Mouse (Mus musculus) liver, embryonic 14.5 days (tissue): ENCODE data around the gene Rnf43. TPM values are rescaled to one million over a fixed set of nuclear protein-coding genes. Genes with fewer than 3 reads are reported as not detected.

Experiments used
- ATAC-seq: fragments of 200-750 bp; cut with Nextera tagmentation; 2 replicates; pipeline ENCODE4 v1.8.0; 2017; ENCODE audit warnings: moderate number of reproducible peaks, mild to moderate bottlenecking, moderate library complexity; ENCODE audit not compliant: insufficient read depth
- DNase-seq, 3 experiments: peaks; one replicate each; pipeline ENCODE4 v3.0.0-alpha.2; 2012 to 2013; ENCODE audit warnings: low read depth in 3 of 3, low spot score in 3 of 3
- H3K27ac ChIP-seq: fragments of 300-500 bp; sonication (generic); 2 replicates; pipeline ENCODE4 v1.5.1; 2014; ENCODE audit warnings: moderate library complexity, mild to moderate bottlenecking, control low read depth, inconsistent platforms
- H3K27me3 ChIP-seq: fragments of 300-500 bp; sonication (generic); 2 replicates; pipeline ENCODE4 v1.6.1; 2014; ENCODE audit warnings: mild to moderate bottlenecking, low read length, moderate library complexity; ENCODE audit not compliant: control insufficient read depth, insufficient read depth
- H3K36me3 ChIP-seq: fragments of 300-500 bp; sonication (generic); replicated peaks from 2 replicates; pipeline ENCODE4 v1.6.1; 2014; ENCODE audit warnings: low read depth; ENCODE audit not compliant: control insufficient read depth, insufficient read depth
- H3K4me1 ChIP-seq, 2 experiments: fragments of 200-500 bp in 1 of 2; fragments of 300-500 bp in 1 of 2; sonication (generic) in 1 of 2; replicated peaks; 2 replicates each; pipeline ENCODE4 v1.6.1; 2012 to 2014; ENCODE audit warnings: antibody characterized with exemption in 1 of 2, inconsistent platforms in 1 of 2, low read length in 1 of 2; ENCODE audit not compliant: control insufficient read depth in 2 of 2, insufficient read depth in 2 of 2
- H3K4me2 ChIP-seq: fragments of 300-500 bp; sonication (generic); 2 replicates; pipeline ENCODE4 v1.6.1; 2014; ENCODE audit warnings: low read depth, mild to moderate bottlenecking, control low read depth, moderate library complexity
- H3K4me3 ChIP-seq, 2 experiments: fragments of 200-500 bp in 1 of 2; fragments of 300-500 bp in 1 of 2; sonication (generic) in 1 of 2; 2 replicates each; pipeline ENCODE4 v1.5.1; 2012 to 2014; ENCODE audit warnings: low read depth in 2 of 2, low read length in 2 of 2, mild to moderate bottlenecking in 2 of 2, control low read depth in 1 of 2, inconsistent platforms in 1 of 2, moderate library complexity in 1 of 2; ENCODE audit not compliant: insufficient read depth in 1 of 2
- H3K9ac ChIP-seq: fragments of 300-500 bp; sonication (generic); replicated peaks from 2 replicates; pipeline ENCODE4 v1.6.1; 2014; ENCODE audit warnings: mild to moderate bottlenecking, control low read depth, moderate library complexity
- H3K9me3 ChIP-seq: fragments of 300-500 bp; sonication (generic); 2 replicates; pipeline ENCODE4 v1.6.1; 2016; ENCODE audit warnings: low read length, mixed read lengths; ENCODE audit not compliant: control insufficient read depth
- CTCF ChIP-seq: IDR thresholded peaks from 2 replicates; pipeline ENCODE4 v1.5.1; 2016; ENCODE audit warnings: antibody characterized with exemption, low read depth, control low read depth
- EP300 ChIP-seq: IDR thresholded peaks from 2 replicates; pipeline ENCODE4 v1.6.1; 2016; ENCODE audit warnings: antibody characterized with exemption, low read depth
- WGBS: fragments of 180-500 bp; shearing (Covaris S2); extraction: QIAGEN DNeasy Blood & Tissue Kit; methylation state at CpG from one replicate; pipeline ENCODE4 v1.1.7; 2014; ENCODE audit not compliant: insufficient replicate concordance; 5-methylcytosine and 5-hydroxymethylcytosine counted together
- polyA plus RNA-seq, 2 experiments: library from polyadenylated mRNA; depleted of rRNA in 1 of 2; stranded (reverse) in 1 of 2; unstranded in 1 of 2; fragments of >200 nt; fragmentation: Nextera tagmentation in 1 of 2; extraction: Ambion mirVana in 1 of 2; gene quantifications; 2 replicates each; pipeline versions ENCODE4 v1.2.1 to v1.2.3; 2012 to 2014

Gene Rnf43
- polyA plus RNA-seq, 2 experiments: 3.5 to 4.5 TPM

- Histone ChIP-seq H3K27ac (peak overlapping the region; percentile 99), H3K4me3 (no peak overlapping the region), H3K4me1 (peaks cover 59 to 65% of the 10 kb centered on the region in 2 experiments), H3K36me3 (peaks cover 10% of the 10 kb centered on the region), H3K9me3 (no peaks in the 10 kb centered on the region), H3K4me2 (peak overlapping the region; percentile 89), H3K27me3 (no peaks in the 10 kb centered on the region), H3K9ac (peak overlapping the region; percentile 54)
- TF ChIP-seq CTCF (no peak), EP300 (no peak)
- no peak for DNase-seq
- no peak for ATAC-seq
- 21% methylated on average over 4 of the region's 4 CpGs for WGBS
These were observed 64.9 kb downstream of the Rnf43 start for GRCm38 (mm10) chr11:87727471-87727870.

DNA sequence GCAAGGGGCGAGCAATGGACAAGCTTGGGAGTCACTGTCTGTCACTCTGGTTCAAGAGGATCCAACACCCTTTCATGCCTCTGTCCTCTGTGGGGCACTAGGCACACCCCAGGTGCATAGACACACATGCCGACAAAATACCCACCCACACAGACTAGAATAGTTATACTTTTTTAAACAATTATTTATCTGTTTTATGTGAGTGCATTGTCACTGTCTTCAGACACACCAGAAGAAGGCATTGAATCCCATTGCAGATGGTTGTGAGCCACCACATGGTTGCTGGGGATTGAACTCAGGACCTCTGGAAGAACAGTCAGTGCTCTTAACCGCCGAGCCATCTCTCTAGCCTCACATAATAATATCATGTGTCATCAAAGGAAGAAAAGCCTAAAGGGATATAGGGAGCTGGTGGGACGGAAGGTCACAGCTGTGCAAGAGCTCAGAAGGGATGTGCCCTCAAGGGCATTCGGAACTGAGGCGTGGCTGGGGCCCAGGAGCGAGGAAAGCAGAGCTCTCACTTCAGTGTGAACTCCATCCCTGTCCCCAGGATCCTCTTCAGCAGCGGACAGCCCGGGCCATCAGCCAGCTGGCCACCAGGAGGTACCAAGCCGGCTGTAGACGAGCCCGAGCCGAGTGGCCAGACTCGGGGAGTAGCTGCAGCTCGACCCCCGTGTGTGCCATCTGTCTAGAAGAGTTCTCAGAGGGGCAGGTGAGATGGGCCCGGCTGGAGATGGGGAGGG, 66.5 kb downstream of the Rnf43 start:
- H3K4me2 ChIP-seq: peak overlapping the region; percentile 60

GRCm38 (mm10) chr11:87729593-87730185, 67.2 kb downstream of the Rnf43 start:
- peak overlapping the region; percentile 23 to 38 for H3K4me3 ChIP-seq
- TF ChIP-seq CTCF (no peak), EP300 (peak; percentile 91)
- peak; percentile 47 for ATAC-seq
- peaks cover 10% of the 10 kb centered on the region for H3K36me3 ChIP-seq
- H3K9me3 ChIP-seq: no peaks in the 10 kb centered on the region
- H3K27ac ChIP-seq: peak overlapping the region; percentile 90
- H3K4me2 ChIP-seq: peak overlapping the region; percentile 60
- WGBS: 23% methylated on average over 13 of the region's 13 CpGs
- H3K27me3 ChIP-seq: no peaks in the 10 kb centered on the region
- H3K4me1 ChIP-seq: peaks cover 66 to 79% of the 10 kb centered on the region in 2 experiments
- DNase-seq: peak; percentile 71 to 78 (median 76)
- H3K9ac ChIP-seq: peak overlapping the region; percentile 76

More for the DNA sequence above, 66.5 kb downstream of the Rnf43 start:
- TF ChIP-seq CTCF: peak; percentile 36; the same call in 1 of the 2 replicates
- TF ChIP-seq EP300: no peak
- Histone ChIP-seq H3K27ac (peak overlapping the region; percentile 90), H3K27me3 (no peaks in the 10 kb centered on the region), H3K9me3 (no peaks in the 10 kb centered on the region), H3K4me3 (peak overlapping the region; percentile 23 to 38), H3K36me3 (peaks cover 10% of the 10 kb centered on the region), H3K9ac (peak overlapping the region; percentile 76), H3K4me1 (peaks cover 63 to 79% of the 10 kb centered on the region in 2 experiments)
- ATAC-seq (peak; percentile 19; the same call in 1 of the 2 replicates), DNase-seq (no peak)
- 36% methylated on average over 18 of the region's 18 CpGs for WGBS

DNA sequence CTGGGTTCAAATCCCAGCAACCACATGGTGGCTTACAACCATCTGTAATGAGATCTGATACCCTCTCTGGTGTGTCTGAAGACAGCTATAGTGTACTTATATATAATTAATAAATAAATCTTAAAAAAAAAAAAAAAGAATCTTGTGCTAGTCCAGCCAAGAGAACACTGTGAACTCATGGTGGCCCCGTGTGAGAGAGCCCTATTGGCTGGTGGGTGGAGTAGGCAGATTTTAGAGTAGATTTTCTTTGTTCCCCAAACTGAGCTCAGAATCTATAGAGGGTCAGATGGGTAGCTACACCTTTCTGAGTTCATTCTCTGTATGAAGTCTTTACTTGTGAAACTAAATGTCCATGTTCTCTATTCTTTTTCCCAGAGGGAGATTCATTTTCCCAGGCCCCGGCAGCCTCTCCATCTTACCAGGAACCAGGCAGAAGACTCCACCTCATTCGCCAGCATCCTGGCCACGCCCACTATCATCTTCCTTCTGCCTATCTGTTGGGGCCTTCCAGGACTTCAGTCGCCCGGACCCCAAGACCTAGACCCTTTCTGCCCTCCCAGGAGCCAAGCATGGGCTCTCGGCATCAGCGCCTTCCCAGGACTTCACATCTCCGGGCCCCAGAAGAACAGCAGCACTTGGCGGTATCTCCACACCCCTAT, 68.3 kb downstream of the Rnf43 start:
- Histone ChIP-seq H3K4me1 (peaks cover 66 to 78% of the 10 kb centered on the region in 2 experiments), H3K36me3 (peaks cover 10% of the 10 kb centered on the region), H3K9ac (peak overlapping the region; percentile 76), H3K4me3 (peak overlapping the region in 1 of 2 experiments; percentile 4; a peak in 2 of 4 replicates), H3K27ac (peak overlapping the region; percentile 90), H3K27me3 (no peaks in the 10 kb centered on the region), H3K9me3 (no peaks in the 10 kb centered on the region), H3K4me2 (peak overlapping the region; percentile 60)
- DNase-seq (no peak), ATAC-seq (no peak)
- WGBS: 57% methylated on average over 10 of the region's 10 CpGs
- TF ChIP-seq EP300: no peak
- TF ChIP-seq CTCF: no peak

DNA sequence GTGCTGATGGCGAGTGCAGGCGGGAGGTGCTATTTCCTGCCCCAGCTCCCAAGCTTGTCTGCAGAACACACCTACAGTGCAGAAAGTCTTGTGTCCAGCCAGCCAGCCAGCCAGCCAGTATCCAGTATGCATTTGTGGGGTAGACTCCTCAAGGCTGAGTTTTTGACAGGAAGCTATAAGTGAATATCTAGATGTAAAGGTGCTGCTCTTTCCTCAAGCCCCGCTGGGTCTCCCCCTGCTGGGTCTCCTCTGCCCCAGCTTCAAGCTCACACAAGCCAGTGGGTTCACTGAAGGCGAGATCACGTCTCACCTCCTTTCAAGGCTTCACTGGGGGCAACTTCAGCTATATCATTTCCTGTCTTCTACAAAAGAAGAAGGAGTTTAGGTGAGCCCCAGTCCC, 71.8 kb downstream of the Rnf43 start:
- WGBS: 38% methylated on average over 5 of the region's 5 CpGs
- no peak for DNase-seq
- ATAC-seq: no peak
- H3K4me1 ChIP-seq: peaks cover 46 to 55% of the 10 kb centered on the region in 2 experiments
- peak overlapping the region; percentile 56 for H3K4me2 ChIP-seq
- H3K9me3 ChIP-seq: no peaks in the 10 kb centered on the region
- H3K36me3 ChIP-seq: peaks cover 12% of the 10 kb centered on the region
- H3K27me3 ChIP-seq: no peaks in the 10 kb centered on the region
- H3K27ac ChIP-seq: peak overlapping the region; percentile 89
- H3K9ac ChIP-seq: peak overlapping the region; percentile 15
- TF ChIP-seq EP300: no peak
- TF ChIP-seq CTCF: no peak
- no peak overlapping the region for H3K4me3 ChIP-seq
